Mouse (Mus musculus) forebrain, embryonic 16.5 days (tissue): ENCODE measurements around the gene Gm29797. TPM values are rescaled to one million over a fixed set of nuclear protein-coding genes. Genes with fewer than 3 reads are reported as not detected.
A peak's percentile ranks its signal among the peaks of the same experiment; 100 is the strongest.

Experiments
- ATAC-seq: fragments of 200-750 bp; cut with Nextera tagmentation; 2 replicates; pipeline ENCODE4 v1.8.0; 2017; ENCODE audit warnings: mild to moderate bottlenecking, moderate library complexity
- H3K27ac ChIP-seq: fragments of 300-500 bp; sonication (generic); 2 replicates; pipeline ENCODE4 v1.5.1; 2014; ENCODE audit warnings: low read length, control low read depth
- H3K27me3 ChIP-seq: fragments of 300-500 bp; sonication (generic); replicated peaks from 2 replicates; pipeline ENCODE4 v1.6.1; 2014; ENCODE audit warnings: low read length; ENCODE audit not compliant: control insufficient read depth, insufficient read depth
- H3K36me3 ChIP-seq: fragments of 300-500 bp; sonication (generic); 2 replicates; pipeline ENCODE4 v1.6.1; 2014; ENCODE audit not compliant: control insufficient read depth, insufficient read depth
- H3K4me1 ChIP-seq: fragments of 300-500 bp; sonication (generic); replicated peaks from 2 replicates; pipeline ENCODE4 v1.6.1; 2014; ENCODE audit warnings: low read length; ENCODE audit not compliant: control insufficient read depth, insufficient read depth
- H3K4me2 ChIP-seq: fragments of 300-500 bp; sonication (generic); 2 replicates; pipeline ENCODE4 v1.6.1; 2014; ENCODE audit warnings: mild to moderate bottlenecking, low read length, control low read depth
- H3K4me3 ChIP-seq: fragments of 300-500 bp; sonication (generic); replicated peaks from 2 replicates; pipeline ENCODE4 v1.5.1; 2014; ENCODE audit warnings: mild to moderate bottlenecking, low read length, control low read depth
- H3K9ac ChIP-seq: fragments of 300-500 bp; sonication (generic); replicated peaks from 2 replicates; pipeline ENCODE4 v1.6.1; 2014; ENCODE audit warnings: low read depth, low read length, control low read depth
- H3K9me3 ChIP-seq: fragments of 300-500 bp; sonication (generic); 2 replicates; pipeline ENCODE4 v1.6.1; 2016; ENCODE audit warnings: low read length; ENCODE audit not compliant: control insufficient read depth
- WGBS: fragments of 180-500 bp; shearing (Covaris S2); extraction: QIAGEN DNeasy Blood & Tissue Kit; methylation state at CpG from one replicate; pipeline ENCODE4 v1.1.7; 2014; 5-methylcytosine and 5-hydroxymethylcytosine counted together
- polyA plus RNA-seq: library from polyadenylated mRNA; unstranded; fragments of >200 nt; fragmentation: Nextera tagmentation; extraction: Ambion mirVana; gene quantifications from 2 replicates; pipeline ENCODE4 v1.2.1, GENCODE M21; 2015

Gene Gm29797
- polyA plus RNA-seq, 1 experiment from 2014 or later, result 0.49 TPM

DNA sequence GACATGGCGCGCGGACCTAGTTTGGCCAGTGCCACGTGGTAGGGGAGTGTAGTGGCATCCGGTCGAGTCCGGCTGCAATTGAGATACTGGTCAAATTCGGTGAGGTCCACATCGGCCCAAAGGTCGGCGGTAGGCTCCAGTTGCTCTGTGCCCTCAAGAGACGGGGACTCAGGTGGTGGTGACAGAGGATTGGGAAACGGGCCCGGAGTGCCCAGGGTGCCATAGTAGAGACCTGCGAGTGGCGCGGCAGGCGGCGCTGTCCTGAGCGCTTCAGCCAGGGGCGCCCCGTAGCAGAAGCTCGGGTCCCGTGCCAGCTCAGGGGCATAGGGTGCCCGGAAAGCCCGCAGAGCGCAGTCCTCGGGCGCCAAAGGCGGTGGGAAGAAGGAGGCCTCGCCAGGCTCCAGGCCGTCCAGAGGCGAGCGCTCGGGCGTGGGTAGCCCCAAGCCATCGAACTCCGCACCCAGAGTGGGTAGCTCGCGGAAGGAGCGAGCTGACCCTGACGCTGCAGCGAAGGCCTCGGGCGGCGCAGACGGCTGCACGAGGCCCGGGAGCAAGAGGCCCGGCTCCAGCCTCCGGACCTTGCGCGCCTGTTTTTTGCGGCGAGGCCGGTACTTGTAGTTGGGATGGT lies 13.6 kb downstream of the Gm29797 start:
- Histone ChIP-seq H3K9me3 (no peaks in the 10 kb centered on the region), H3K27ac (no peak overlapping the region), H3K9ac (0 out of 2 replicates have a peak overlapping the region, but pooled peaks have one; percentile 17), H3K27me3 (peaks cover 53% of the 10 kb centered on the region), H3K4me2 (peak overlapping the region; percentile 61), H3K4me3 (peak overlapping the region; percentile 46), H3K4me1 (peaks cover 15% of the 10 kb centered on the region), H3K36me3 (no peaks in the 10 kb centered on the region)
- no peak for ATAC-seq
- 4% methylated on average over 56 of the region's 56 CpGs for whole genome bisulfite sequencing

DNA sequence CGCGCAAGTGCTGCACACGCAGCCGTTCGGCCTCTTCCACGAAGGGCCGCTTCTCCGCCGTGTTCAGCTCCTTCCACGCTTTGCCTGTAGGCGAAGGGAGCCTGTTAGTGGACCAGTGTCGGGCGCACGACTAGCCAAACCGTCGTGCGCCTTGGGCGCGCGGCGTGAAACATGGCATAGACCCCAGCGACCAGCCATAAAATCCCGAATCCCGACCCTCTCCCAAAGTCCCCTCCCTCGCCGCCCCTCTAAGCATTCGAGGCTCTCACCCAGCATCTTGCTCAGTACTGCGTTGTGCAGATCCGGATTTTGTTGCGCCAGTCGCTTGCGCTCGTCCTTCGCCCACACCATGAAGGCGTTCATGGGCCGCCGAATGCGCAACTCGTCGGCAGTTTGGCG lies 14.1 kb downstream of the Gm29797 start:
- H3K36me3 ChIP-seq, result no peaks in the 10 kb centered on the region
- 0 out of 2 replicates have a peak, but pooled peaks have one; percentile 15 for ATAC-seq
- H3K27me3 ChIP-seq, result peaks cover 53% of the 10 kb centered on the region
- peaks cover 19% of the 10 kb centered on the region for H3K4me1 ChIP-seq
- peak overlapping the region; percentile 46 for H3K4me3 ChIP-seq
- 2% methylated on average over 41 of the region's 41 CpGs for WGBS
- peak overlapping the region; percentile 45 for H3K9ac ChIP-seq
- peak overlapping the region; percentile 61 for H3K4me2 ChIP-seq
- H3K9me3 ChIP-seq, result no peaks in the 10 kb centered on the region
- H3K27ac ChIP-seq, result no peak overlapping the region

DNA sequence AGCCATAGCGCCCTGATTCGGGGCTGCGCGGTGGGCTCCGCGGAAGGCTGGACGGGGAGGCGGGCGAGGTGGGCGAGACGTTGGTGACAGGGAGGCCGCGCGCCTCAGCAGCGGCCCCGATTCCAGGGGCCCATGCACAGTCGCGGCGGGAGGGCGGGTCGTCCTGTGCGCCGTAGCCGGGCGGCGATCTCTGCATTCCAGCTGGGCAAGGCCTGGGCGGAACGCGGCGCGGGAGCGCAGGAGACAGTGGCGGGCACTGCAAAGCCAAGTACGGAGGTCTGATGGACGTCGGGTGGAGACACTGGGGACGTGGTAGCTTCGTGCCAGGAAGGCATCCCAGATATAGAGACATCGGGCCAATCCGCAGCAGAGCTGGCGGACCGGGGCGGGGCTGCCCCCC lies 14.5 kb downstream of the Gm29797 start, which contains the start of gene Sox18:
TSS of gene Sox18 (minus strand) at position 315 of the 400 bp plus-strand sequence.
- Histone ChIP-seq H3K9me3 (no peaks in the 10 kb centered on the region), H3K9ac (peak within 1 kb of the TSS; percentile 45), H3K4me3 (peak within 1 kb of the TSS; percentile 46), H3K4me2 (peak within 1 kb of the TSS; percentile 61), H3K4me1 (peaks cover 19% of the 10 kb centered on the region), H3K27me3 (peaks cover 53% of the 10 kb centered on the region), H3K27ac (no peak within 1 kb of the TSS), H3K36me3 (no peaks in the 10 kb centered on the region)
- peak; percentile 37; the same call in 1 of the 2 replicates for ATAC-seq
- WGBS, result under 1% methylated on average over 35 of the region's 43 CpGs

DNA sequence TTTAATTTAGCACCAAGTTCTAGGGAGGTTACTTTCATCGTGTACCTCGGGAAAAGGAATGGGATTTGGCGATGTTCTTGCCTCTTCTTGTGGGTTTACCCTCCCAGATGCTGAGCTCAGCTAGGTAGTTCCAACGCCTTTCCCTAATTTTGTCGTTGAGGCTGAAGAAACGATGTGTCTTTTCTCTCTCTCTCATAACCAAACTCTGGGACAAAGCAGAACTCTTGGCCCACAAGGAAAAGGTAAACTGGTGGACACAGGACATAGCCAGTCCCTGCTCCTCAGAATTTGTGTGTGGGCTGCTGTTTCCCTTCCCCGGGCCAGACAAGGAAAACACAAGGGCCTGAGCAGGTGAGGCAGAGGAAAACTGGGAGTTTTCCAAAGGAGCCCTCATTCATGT lies 15.2 kb downstream of the Gm29797 start:
- no peak for ATAC-seq
- Histone ChIP-seq H3K4me1 (peaks cover 19% of the 10 kb centered on the region), H3K27me3 (peaks cover 53% of the 10 kb centered on the region), H3K27ac (no peak overlapping the region), H3K9ac (no peak overlapping the region), H3K4me3 (no peak overlapping the region; the same call in 1 of the 2 replicates), H3K4me2 (no peak overlapping the region), H3K9me3 (no peaks in the 10 kb centered on the region), H3K36me3 (no peaks in the 10 kb centered on the region)
- WGBS, result 21% methylated on average over 7 of the region's 7 CpGs

DNA sequence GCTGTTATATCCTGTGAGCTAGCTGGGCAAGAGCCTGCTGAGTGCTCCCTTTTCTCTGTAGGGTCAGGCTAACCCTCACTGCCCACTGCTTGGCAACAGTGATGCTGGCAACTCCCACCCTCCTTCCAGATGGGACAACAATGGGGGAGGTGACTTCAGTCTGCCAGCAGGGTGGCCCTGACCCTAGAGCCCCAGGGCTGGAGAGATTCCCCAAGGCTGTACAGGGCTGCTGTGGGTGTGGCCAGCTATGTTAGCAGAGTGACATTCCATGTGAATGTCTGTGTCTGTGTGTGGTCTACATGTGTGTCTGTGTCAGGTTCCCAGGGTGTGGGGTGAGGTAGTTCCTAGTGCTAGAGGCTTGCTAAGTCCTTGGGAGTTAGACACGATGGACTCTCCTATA lies 16.7 kb downstream of the Gm29797 start:
- no peaks in the 10 kb centered on the region for H3K36me3 ChIP-seq
- H3K4me3 ChIP-seq, result no peak overlapping the region
- no peak for ATAC-seq
- no peak overlapping the region for H3K27ac ChIP-seq
- peaks cover 19% of the 10 kb centered on the region for H3K4me1 ChIP-seq
- H3K4me2 ChIP-seq, result no peak overlapping the region
- no peak overlapping the region for H3K9ac ChIP-seq
- H3K27me3 ChIP-seq, result peaks cover 51% of the 10 kb centered on the region
- H3K9me3 ChIP-seq, result no peaks in the 10 kb centered on the region
- 74% methylated on average over 1 of the region's 1 CpGs for WGBS

DNA sequence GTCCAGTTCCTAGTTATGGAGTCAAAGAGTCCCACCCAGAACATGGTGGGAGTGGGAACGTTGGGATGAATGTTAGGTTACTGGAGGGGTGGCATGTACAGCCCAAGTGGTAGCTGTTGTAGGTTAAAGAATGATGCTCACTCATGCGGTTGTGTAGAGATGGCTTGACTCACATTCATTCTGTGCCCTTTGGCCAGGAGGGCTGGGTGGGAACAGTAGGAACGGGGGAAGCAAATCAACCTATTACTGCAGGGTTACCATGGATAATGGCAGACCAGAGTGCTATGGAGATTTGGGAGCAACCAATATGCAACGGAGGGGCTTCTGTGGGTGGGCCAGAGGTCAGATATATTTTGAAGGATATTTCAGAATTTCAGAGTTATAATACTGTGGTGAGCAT lies 18.1 kb downstream of the Gm29797 start:
- Histone ChIP-seq H3K27me3 (peaks cover 38% of the 10 kb centered on the region), H3K4me1 (peaks cover 23% of the 10 kb centered on the region), H3K4me3 (no peak overlapping the region), H3K4me2 (no peak overlapping the region), H3K9ac (no peak overlapping the region), H3K36me3 (no peaks in the 10 kb centered on the region), H3K9me3 (no peaks in the 10 kb centered on the region), H3K27ac (no peak overlapping the region)
- no peak for ATAC-seq
- WGBS, result 79% methylated on average over 4 of the region's 4 CpGs

DNA sequence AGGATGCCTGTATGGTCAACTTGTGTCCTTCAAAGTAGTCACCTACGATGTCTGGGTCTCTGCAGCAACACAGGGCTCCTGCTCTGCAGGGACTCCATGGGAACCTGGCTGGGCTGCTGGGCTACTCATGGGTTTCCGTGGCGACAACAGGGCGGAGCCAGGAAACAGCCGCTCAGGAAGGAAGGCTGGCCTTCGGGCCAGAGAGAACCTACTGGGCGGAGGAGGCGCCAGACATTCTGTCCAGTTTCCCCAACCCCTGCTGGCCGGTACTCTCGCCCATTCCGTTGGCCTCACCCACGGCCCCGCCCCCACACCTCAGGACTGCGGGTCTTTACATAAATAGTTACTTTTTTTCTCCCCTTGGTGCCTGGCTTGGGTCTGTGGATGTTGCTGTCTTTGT lies 18.6 kb downstream of the Gm29797 start:
- Histone ChIP-seq H3K4me1 (peaks cover 22% of the 10 kb centered on the region), H3K27me3 (peaks cover 33% of the 10 kb centered on the region), H3K9me3 (no peaks in the 10 kb centered on the region), H3K27ac (no peak overlapping the region), H3K9ac (no peak overlapping the region), H3K4me2 (peak overlapping the region; percentile 21), H3K4me3 (no peak overlapping the region), H3K36me3 (no peaks in the 10 kb centered on the region)
- ATAC-seq, result no peak
- 2% methylated on average over 14 of the region's 14 CpGs for WGBS

DNA sequence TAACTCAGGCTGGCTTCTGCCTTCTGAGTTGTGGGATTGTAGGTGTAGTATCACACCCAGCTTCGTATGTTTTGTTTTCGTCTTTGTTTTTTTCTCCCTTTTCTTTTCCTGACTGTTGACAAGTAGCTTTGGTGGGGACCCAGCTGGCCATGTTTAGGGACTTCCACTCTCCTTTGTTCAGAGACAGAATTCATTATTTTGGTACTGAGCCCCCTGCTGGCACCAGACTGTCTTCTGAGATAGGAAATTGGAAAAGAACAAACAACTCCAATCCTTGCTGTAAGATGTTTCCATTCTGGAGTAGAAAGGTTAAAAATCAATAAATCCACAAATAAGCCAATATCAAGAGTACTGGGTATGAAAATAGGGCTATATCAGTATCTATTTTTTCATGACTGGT lies 19.6 kb downstream of the Gm29797 start:
- Histone ChIP-seq H3K9me3 (no peaks in the 10 kb centered on the region), H3K4me2 (no peak overlapping the region), H3K27me3 (peaks cover 23% of the 10 kb centered on the region), H3K36me3 (no peaks in the 10 kb centered on the region), H3K4me3 (no peak overlapping the region), H3K27ac (no peak overlapping the region; the same call in 1 of the 2 replicates), H3K4me1 (peaks cover 23% of the 10 kb centered on the region), H3K9ac (no peak overlapping the region)
- WGBS, result 22% methylated on average over 2 of the region's 2 CpGs
- ATAC-seq, result no peak

DNA sequence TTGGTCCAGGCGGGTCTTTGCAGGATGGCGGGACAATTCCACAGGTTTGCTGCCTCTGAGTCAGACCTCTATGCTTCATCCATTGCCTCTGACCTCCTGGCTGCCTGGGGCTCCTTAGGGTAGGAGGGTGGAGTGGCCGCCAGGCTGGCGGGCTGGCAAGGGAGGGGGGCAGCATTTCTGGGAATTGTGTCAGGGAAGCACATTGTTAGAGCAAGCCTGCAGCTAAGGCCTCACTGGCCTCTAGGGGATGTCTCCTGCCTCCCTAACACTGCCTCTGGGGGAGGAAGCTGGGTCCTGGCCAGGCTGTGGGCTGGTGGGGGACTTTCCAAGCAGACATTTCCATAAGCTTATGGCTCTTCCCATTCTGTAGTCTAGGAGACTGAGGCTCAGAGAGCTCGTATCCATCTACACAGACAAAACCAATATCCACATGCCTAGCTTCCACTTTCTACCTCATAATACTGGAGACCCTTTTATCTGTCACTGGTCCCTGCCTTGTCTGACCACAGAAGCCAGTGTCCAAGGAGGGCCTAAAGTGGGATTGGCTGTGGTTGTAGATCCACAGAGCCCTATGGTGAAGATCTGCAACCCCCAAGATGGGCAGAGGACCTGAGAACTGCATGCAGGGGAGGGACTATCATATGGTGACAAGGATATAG lies 20.4 kb downstream of the Gm29797 start:
- 56% methylated on average over 5 of the region's 5 CpGs for WGBS
- no peak for ATAC-seq
- no peaks in the 10 kb centered on the region for H3K9me3 ChIP-seq
- H3K27ac ChIP-seq, result no peak overlapping the region; the same call in 1 of the 2 replicates
- peaks cover 15% of the 10 kb centered on the region for H3K27me3 ChIP-seq
- peaks cover 22% of the 10 kb centered on the region for H3K4me1 ChIP-seq
- no peak overlapping the region for H3K4me2 ChIP-seq
- H3K9ac ChIP-seq, result no peak overlapping the region
- H3K36me3 ChIP-seq, result no peaks in the 10 kb centered on the region
- no peak overlapping the region for H3K4me3 ChIP-seq
